Mouse (Mus musculus): ENCODE measurements at regions not wholly inside any gene's neighbourhood (a gene's known extent, or its start where the extent isn't known, plus 50 kb on each side); places are given as distances from the start of the nearest gene placed in this dataset.

GRCm38 (mm10) chr16:21359459-21359858 is 63.5 kb upstream of the Vps8 start:
- DNase-seq (ENCODE audit: low read depth, low spot score), result peak; percentile 38

GRCm38 (mm10) chr16:21361406-21361805 is 61.5 kb upstream of the Vps8 start:
- DNase-seq (ENCODE audit: low read depth, low spot score), result peak; percentile 75

- DNase-seq (ENCODE audit: low read depth, low spot score), result no peak
Measured at GRCm38 (mm10) chr16:21362663-21363367, 60.1 kb upstream of the Vps8 start.

GRCm38 (mm10) chr16:21364885-21365284 is 58.0 kb upstream of the Vps8 start:
- DNase-seq (ENCODE audit: low read depth, low spot score), result no peak

- DNase-seq (ENCODE audit: low read depth, low spot score), result peak; percentile 65
Measured at GRCm38 (mm10) chr16:21367449-21367848, 55.5 kb upstream of the Vps8 start.

GRCm38 (mm10) chr16:21368821-21369220 is 54.1 kb upstream of the Vps8 start:
- no peak for DNase-seq (ENCODE audit: low read depth, low spot score)

- no peak for DNase-seq (ENCODE audit: low read depth, low spot score)
Measured at GRCm38 (mm10) chr16:21369569-21370512, 53.1 kb upstream of the Vps8 start.

Data from 3T3-L1 (cell line).